Mouse (Mus musculus): Measurements from ENCODE around the gene Glce.

DNA sequence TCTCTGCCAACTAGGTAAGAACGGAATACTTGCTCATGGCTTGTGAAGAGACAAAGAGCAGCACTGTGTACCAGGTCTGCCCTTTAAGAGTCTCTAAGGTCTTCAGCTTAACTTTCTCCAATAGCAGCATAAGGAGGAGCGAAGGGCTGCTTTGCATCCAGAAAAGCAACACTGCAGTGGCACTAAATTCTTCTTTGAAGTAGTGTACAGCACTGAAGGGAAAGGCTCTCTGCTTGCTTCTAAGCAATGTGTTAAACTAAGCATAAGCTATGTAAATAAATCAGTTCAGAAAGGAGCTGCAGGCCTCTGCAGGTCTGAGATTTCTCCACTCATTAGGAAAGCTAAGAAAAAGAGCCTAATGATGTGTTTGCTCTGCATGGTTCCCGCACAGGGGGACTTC lies 40.9 kb downstream of the Glce start:
- TF ChIP-seq CTCF (IDR thresholded peaks at IDR 0.05; ENCODE audit: low read depth), result no peak
- no peak for TF ChIP-seq EP300 (optimal IDR thresholded peaks at IDR 0.05)

All from stomach, postnatal 0 days (tissue).